Mouse (Mus musculus) neural tube, embryonic 15.5 days (tissue): ENCODE measurements around the gene Osbpl5. TPM values are rescaled to one million over a fixed set of nuclear protein-coding genes. Genes with fewer than 3 reads are reported as not detected.
"Not testable (repeated sequence)": the region's sequence is repeated elsewhere in the genome, so short reads cannot be mapped to it uniquely, and the experiment has no call there.

ENCODE experiments used
- ATAC-seq: fragments of 200-750 bp; cut with Nextera tagmentation; 2 replicates; pipeline ENCODE4 v1.8.0; 2017; ENCODE audit warnings: mild to moderate bottlenecking, moderate TSS enrichment, moderate library complexity; ENCODE audit not compliant: low FRiP score
- H3K27ac ChIP-seq: fragments of 300-500 bp; sonication (generic); replicated peaks from 2 replicates; pipeline ENCODE4 v1.5.1; 2015; ENCODE audit warnings: mild to moderate bottlenecking, inconsistent platforms
- H3K27me3 ChIP-seq: fragments of 300-500 bp; sonication (generic); replicated peaks from 2 replicates; pipeline ENCODE4 v1.6.1; 2015; ENCODE audit warnings: inconsistent platforms
- H3K36me3 ChIP-seq: fragments of 300-500 bp; sonication (generic); 2 replicates; pipeline ENCODE4 v1.6.1; 2015; ENCODE audit warnings: inconsistent platforms
- H3K4me1 ChIP-seq: fragments of 300-500 bp; sonication (generic); 2 replicates; pipeline ENCODE4 v1.6.1; 2015; ENCODE audit warnings: inconsistent platforms
- H3K4me2 ChIP-seq: fragments of 300-500 bp; sonication (generic); 2 replicates; pipeline ENCODE4 v1.6.1; 2015; ENCODE audit warnings: inconsistent platforms, mild to moderate bottlenecking, moderate library complexity
- H3K4me3 ChIP-seq: fragments of 300-500 bp; sonication (generic); replicated peaks from 2 replicates; pipeline ENCODE4 v1.5.1; 2015; ENCODE audit warnings: mild to moderate bottlenecking, inconsistent platforms
- H3K9ac ChIP-seq: fragments of 300-500 bp; sonication (generic); replicated peaks from 2 replicates; pipeline ENCODE4 v1.6.1; 2015; ENCODE audit warnings: mild to moderate bottlenecking, inconsistent platforms
- H3K9me3 ChIP-seq: fragments of 300-500 bp; sonication (generic); replicated peaks from 2 replicates; pipeline ENCODE4 v1.6.1; 2016; ENCODE audit warnings: inconsistent platforms
- WGBS: fragments of 180-500 bp; shearing (Covaris S2); methylation state at CpG from one replicate; pipeline ENCODE4 v1.1.7; 2015; ENCODE audit warnings: mixed read lengths; 5-methylcytosine and 5-hydroxymethylcytosine counted together
- microRNA-seq: library from miRNA; unstranded; fragments of <30 nt; microRNA quantifications from one replicate; pipeline ENCODE4, GENCODE M21; 2017
- polyA plus RNA-seq: library from polyadenylated mRNA; unstranded; fragments of >200 nt; fragmentation: Nextera tagmentation; extraction: Ambion mirVana; gene quantifications from 2 replicates; pipeline ENCODE4 v1.2.1, GENCODE M21; 2015

Osbpl5 gene
- polyA plus RNA-seq, 1 experiment from 2014 or later, result 37.5 TPM

DNA sequence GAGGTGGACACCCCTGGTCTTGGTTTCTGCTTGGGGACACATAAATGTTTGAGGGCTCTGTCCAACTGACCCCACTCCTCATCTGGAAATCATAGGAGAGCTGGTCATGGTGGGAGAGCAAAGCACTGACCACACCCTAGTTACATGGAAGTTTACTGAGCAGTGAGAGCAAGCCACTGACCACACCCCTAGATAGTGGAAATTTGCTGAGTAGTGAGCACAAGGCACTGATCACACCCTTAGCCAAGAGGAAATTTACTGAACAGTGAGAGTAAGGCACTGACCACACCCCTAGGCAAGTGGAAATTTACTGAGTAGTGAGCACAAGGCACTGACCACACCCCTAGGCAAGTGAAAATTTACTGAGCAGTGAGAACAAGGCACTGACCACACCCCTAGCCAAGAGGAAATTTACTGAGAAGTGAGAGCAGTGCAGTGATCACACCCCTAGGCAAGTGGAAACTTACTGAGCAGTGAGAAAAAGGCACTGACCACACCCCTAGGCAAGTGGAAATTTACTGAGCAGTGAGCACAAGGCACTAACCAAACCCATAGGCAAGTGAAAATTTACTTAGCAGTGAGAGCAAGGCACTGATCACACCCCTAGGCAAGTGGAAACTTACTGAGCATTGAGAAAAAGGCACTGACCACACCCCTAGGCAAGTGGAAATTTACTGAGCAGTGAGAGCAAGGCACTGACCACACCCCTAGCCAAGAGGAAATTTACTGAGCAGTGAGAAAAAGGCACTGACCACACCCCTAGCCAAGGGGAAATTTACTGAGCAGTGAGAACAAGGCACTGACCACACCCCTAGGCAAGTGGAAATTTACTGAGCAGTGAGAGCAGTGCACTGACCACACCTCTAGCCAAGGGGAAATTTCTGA is 90.1 kb downstream of the Osbpl5 start:
- Histone ChIP-seq H3K4me2 (no peak overlapping the region), H3K36me3 (no peaks in the 10 kb centered on the region), H3K27me3 (no peaks in the 10 kb centered on the region), H3K27ac (no peak overlapping the region), H3K9me3 (no peaks in the 10 kb centered on the region), H3K9ac (no peak overlapping the region), H3K4me3 (no peak overlapping the region), H3K4me1 (no peaks in the 10 kb centered on the region)
- ATAC-seq, result no peak

DNA sequence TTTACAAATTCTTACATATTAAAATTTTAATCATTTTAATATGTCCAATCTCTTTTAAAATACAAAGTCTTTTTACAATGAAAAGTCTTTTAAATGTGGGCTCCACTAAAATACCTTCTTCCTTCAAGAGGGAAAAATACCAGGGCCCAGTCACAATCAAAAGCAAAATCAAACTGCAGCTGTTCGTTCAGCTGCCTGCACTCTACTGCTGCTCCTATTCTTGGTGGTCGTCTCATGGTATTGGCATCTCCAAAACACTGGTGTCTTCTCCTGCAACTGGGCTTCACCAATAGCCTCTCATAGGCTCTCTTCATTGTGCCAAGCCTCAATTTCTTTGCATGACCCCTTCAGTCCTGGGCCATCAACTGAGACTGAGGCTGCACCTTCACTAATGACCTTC is 93.3 kb downstream of the Osbpl5 start:
- H3K9me3 ChIP-seq, result no peaks in the 10 kb centered on the region
- no peak overlapping the region for H3K27ac ChIP-seq
- no peaks in the 10 kb centered on the region for H3K36me3 ChIP-seq
- H3K4me1 ChIP-seq, result no peaks in the 10 kb centered on the region
- no peak overlapping the region for H3K4me2 ChIP-seq
- H3K27me3 ChIP-seq, result no peaks in the 10 kb centered on the region
- 86% methylated on average over 2 of the region's 2 CpGs for WGBS
- no peak overlapping the region for H3K4me3 ChIP-seq
- ATAC-seq, result no peak
- H3K9ac ChIP-seq, result no peak overlapping the region

DNA sequence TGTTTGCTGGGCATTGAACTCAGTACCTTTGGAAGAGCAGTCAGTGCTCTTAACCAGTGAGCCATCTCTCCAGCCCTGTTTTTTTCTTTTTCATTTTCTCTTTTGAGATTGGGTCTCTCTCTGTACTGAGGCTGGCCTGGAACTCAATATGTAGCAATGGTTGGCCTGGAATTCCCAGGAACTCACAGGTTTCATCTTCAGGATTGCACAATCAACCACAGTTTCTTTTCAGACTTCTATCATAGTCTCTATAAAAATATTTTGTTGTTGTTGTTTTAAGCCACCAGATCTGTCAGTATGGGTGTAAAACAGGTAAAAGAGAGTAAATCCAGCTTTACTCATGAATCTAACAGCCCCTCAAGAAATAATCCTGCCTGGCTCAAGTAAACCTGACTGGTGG is 96.0 kb downstream of the Osbpl5 start:
- no peak overlapping the region for H3K9ac ChIP-seq
- H3K27me3 ChIP-seq, result no peaks in the 10 kb centered on the region
- H3K4me3 ChIP-seq, result no peak overlapping the region
- no peak overlapping the region for H3K27ac ChIP-seq
- H3K4me1 ChIP-seq, result no peaks in the 10 kb centered on the region
- no peak overlapping the region for H3K4me2 ChIP-seq
- H3K9me3 ChIP-seq, result no peaks in the 10 kb centered on the region
- no peaks in the 10 kb centered on the region for H3K36me3 ChIP-seq
- no peak for ATAC-seq

DNA sequence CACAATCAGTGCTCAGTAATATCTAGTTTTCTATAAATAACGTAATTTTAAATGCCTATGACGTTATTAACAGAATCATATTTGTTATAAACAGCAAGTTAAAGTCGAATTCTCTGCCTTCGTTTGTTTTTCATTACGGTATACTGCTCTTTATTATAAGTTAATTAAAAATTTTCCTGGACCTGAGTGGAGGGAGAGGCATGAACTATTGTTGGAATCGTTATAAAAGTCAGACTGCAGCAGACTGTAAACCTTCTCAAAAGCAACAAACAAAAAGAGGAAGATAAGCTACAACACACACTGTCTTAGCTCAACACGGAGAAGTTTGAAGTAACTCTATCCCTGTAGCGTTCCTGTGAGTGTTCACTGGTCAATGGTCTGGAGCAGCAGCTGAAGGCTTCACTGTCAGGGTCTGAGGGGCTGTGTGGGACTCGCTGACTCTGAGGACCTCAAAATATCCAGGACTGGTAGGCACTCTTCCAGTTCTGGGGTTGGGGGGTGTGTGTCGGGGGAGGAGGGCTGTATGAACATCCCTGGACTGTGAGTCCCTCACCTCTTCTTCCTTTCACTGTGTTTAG is 106.9 kb downstream of the Osbpl5 start:
- not testable (repeated sequence) for H3K27me3 ChIP-seq, H3K9me3 ChIP-seq, H3K27ac ChIP-seq, H3K9ac ChIP-seq, H3K36me3 ChIP-seq, ATAC-seq, H3K4me1 ChIP-seq
- Histone ChIP-seq H3K4me2 (peak overlapping the region; percentile 94), H3K4me3 (peak overlapping the region; percentile 73)
- 56% methylated on average over 10 of the region's 10 CpGs for WGBS

DNA sequence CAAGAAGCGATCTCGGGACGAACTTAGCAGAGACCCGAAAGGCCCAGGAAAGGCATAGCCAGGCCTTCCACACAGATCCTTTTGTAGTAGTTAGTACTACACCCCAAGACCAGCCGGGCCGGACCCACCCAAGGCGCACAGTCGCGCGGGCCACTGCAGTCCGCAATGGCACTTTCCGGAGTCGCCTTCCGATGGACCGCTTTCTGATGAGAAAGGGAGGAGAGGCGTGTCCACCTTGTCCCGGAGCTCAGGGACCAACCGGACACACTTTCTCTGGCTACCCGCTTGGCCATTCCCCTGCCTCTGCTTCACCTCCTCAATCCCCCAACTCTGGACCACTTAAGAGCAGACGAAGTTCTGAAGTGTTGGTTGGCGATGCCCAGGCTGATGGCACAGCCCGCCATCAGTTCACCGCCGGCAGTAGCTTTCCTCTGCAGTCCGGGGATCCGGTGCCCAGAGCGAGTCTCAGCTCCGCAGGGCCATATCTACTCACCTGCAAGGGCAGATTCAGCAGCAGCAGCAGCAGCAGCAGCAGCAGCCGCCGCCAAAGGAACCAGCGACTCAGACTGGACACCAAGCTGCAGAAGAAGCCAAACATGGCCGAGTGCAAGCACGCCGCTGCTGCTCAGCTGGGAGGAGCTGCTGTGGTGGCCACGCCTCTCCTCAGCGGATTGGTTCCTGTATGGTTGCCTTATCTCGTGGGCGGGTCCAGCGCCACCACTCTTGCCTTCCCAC is 107.6 kb downstream of the Osbpl5 start, which contains the start of gene Tnfrsf22:
Gene Tnfrsf22 (minus strand): TSS at position 628 of the 735 bp plus-strand sequence.
- peak; percentile 99 for ATAC-seq
- Histone ChIP-seq H3K27ac (peak within 1 kb of the TSS; percentile 63; the same call in 1 of the 2 replicates), H3K36me3 (no peaks in the 10 kb centered on the region), H3K4me3 (peak within 1 kb of the TSS; percentile 73), H3K27me3 (no peaks in the 10 kb centered on the region), H3K4me1 (peaks cover 3% of the 10 kb centered on the region), H3K4me2 (peak within 1 kb of the TSS; percentile 94), H3K9ac (peak within 1 kb of the TSS; percentile 64), H3K9me3 (no peaks in the 10 kb centered on the region)
- WGBS, result 2% methylated on average over 39 of the region's 39 CpGs

DNA sequence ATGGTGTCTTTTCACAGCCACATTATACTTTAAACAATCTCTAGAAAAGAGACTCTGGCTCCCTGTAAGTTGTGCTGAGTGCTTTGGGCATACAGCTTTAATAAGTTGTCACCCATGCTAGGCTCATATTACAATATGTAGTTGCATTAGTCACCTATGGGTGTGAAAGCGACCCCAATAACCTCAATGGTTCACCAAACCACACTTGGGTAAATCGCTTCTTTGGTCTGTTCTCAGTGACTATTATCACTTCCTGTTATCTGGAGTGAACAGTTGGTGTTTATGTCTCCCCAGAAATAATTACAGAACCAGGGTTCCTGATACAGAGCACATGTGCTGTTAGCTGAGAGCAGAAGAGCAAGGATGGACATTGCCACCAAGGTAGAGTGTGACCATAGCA is 112.8 kb downstream of the Osbpl5 start:
- not testable (repeated sequence) for H3K4me2 ChIP-seq, H3K9me3 ChIP-seq, H3K4me1 ChIP-seq, ATAC-seq, H3K36me3 ChIP-seq, H3K4me3 ChIP-seq, H3K27me3 ChIP-seq, H3K9ac ChIP-seq, H3K27ac ChIP-seq
- 89% methylated on average over 2 of the region's 2 CpGs for WGBS

Small RNAs within 50 kb of the gene (microRNA-seq; reads per million reads assigned to microRNA genes)
- not detected for gene Gm22064

Other genes with a start within 250 kb of the Osbpl5 start
- gene Nap1l4, start 207.9 kb downstream of the Osbpl5 start, polyA plus RNA-seq, result 299 and 302 TPM in 2 replicates
- gene Cars, start 156.9 kb downstream of the Osbpl5 start, polyA plus RNA-seq, result 70.3 and 72.4 TPM in 2 replicates
- gene Tnfrsf26, start 128.3 kb downstream of the Osbpl5 start, polyA plus RNA-seq, result 0.20 and 0.75 TPM in 2 replicates
- 3.9 and 5.3 TPM in 2 replicates for gene Tnfrsf22, start 107.3 kb downstream of the Osbpl5 start, polyA plus RNA-seq
- gene Tnfrsf23, start 71.1 kb downstream of the Osbpl5 start, polyA plus RNA-seq, result 0.93 and 1.4 TPM in 2 replicates
- not detected in 2 replicates for gene Mrgprg, start 10.0 kb upstream of the Osbpl5 start, polyA plus RNA-seq
- 7.9 and 9.6 TPM in 2 replicates for gene Mrgpre, start 27.5 kb upstream of the Osbpl5 start, polyA plus RNA-seq
- gene Nadsyn1, start 65.9 kb upstream of the Osbpl5 start, polyA plus RNA-seq, result 5.5 and 7.7 TPM in 2 replicates
- gene Dhcr7, start 66.2 kb upstream of the Osbpl5 start, polyA plus RNA-seq, result 49.8 and 53.8 TPM in 2 replicates
- gene Gm498, start 109.9 kb upstream of the Osbpl5 start, polyA plus RNA-seq, result not detected in 2 replicates
- gene Shank2, start 244.9 kb upstream of the Osbpl5 start, polyA plus RNA-seq, result 8.8 and 9.8 TPM in 2 replicates